Mouse (Mus musculus) embryonic stem cell, embryonic (primary cell): ENCODE data around the gene Efr3b.

Experiments used
- CTCF ChIA-PET, 4 experiments: fragments of 300-600 bp in 2 of 4; fragments of 350-600 bp in 2 of 4; sonication (Branson Sonifier 250); formaldehyde crosslinking; loops; one replicate each; lab custom pipeline; 2022; ENCODE audit warnings: inconsistent platforms in 2 of 4; lab: Charles Lee
- POLR2A ChIA-PET, 4 experiments: fragments of 300-600 bp in 2 of 4; fragments of 350-600 bp in 2 of 4; sonication (Branson Sonifier 250); formaldehyde crosslinking; loops; one replicate each; lab custom pipeline; 2022; ENCODE audit warnings: antibody characterized with exemption in 4 of 4, inconsistent platforms in 1 of 4; lab: Charles Lee

The Efr3b gene

GRCm38 (mm10) chr12:4007766-4008165 is 30.9 kb downstream of the Efr3b start:
- CTCF ChIA-PET = interaction anchor here in 1 of 4 experiments (1.0 kb wide), 1 partner anchor 24 kb away, joined by 3 read pairs; no protein-coding TSS in a partner anchor

GRCm38 (mm10) chr12:4007181-4007580 is 31.5 kb downstream of the Efr3b start:
- ChIA-PET POLR2A (no interaction called here), CTCF (interaction anchor here in 1 of 4 experiments (1.0 kb wide), 1 partner anchor 24 kb away, joined by 3 read pairs; no protein-coding TSS in a partner anchor)

More at GRCm38 (mm10) chr12:4007766-4008165, 30.9 kb downstream of the Efr3b start:
- POLR2A ChIA-PET = no interaction called here

- CTCF ChIA-PET = no interaction called here
- POLR2A ChIA-PET = interaction anchor here in 1 of 4 experiments (0.6 kb wide), 1 partner anchor 291 kb away, joined by 3 read pairs; no protein-coding TSS in a partner anchor
These were observed 32.6 kb downstream of the Efr3b start for GRCm38 (mm10) chr12:4006079-4006478.

- POLR2A ChIA-PET = interaction anchor here in 1 of 4 experiments (1.1 to 1.2 kb wide), 2 partner anchors 11 to 34 kb away, joined by 3 to 4 read pairs; partner anchors contain the start of gene Efr3b
- CTCF ChIA-PET = interaction anchor here in 1 of 4 experiments (1.6 kb wide), 1 partner anchor 21 kb away, joined by 5 read pairs; no protein-coding TSS in a partner anchor
These were observed 34.1 kb downstream of the Efr3b start for GRCm38 (mm10) chr12:4004648-4005047.

GRCm38 (mm10) chr12:4000406-4000805 is 38.3 kb downstream of the Efr3b start:
- ChIA-PET POLR2A (no interaction called here), CTCF (interaction anchor here in 1 of 4 experiments (0.5 kb wide), 1 partner anchor 70 kb away, joined by 4 read pairs; no protein-coding TSS in a partner anchor)

- POLR2A ChIA-PET = no interaction called here
- CTCF ChIA-PET = no interaction called here
These were observed 42.0 kb downstream of the Efr3b start for GRCm38 (mm10) chr12:3996749-3997148.

- POLR2A ChIA-PET = interaction anchor here in 1 of 4 experiments (0.6 kb wide), 1 partner anchor 693 kb away, joined by 3 read pairs; no protein-coding TSS in a partner anchor
- CTCF ChIA-PET = interaction anchor here in 2 of 4 experiments (0.6 kb wide), 2 partner anchors 210 to 1419 kb away, joined by 3 to 4 read pairs; no protein-coding TSS in a partner anchor
These were observed 47.7 kb downstream of the Efr3b start for GRCm38 (mm10) chr12:3991047-3991446.

- ChIA-PET POLR2A (interaction anchor here in 1 of 4 experiments (0.8 kb wide), 1 partner anchor 8 kb away, joined by 4 read pairs; no protein-coding TSS in a partner anchor), CTCF (interaction anchor here in 1 of 4 experiments (0.8 kb wide), 1 partner anchor 208 kb away, joined by 3 read pairs; no protein-coding TSS in a partner anchor)
These were observed 48.8 kb downstream of the Efr3b start for GRCm38 (mm10) chr12:3989943-3990342.

GRCm38 (mm10) chr12:3984446-3984845 is 54.3 kb downstream of the Efr3b start:
- CTCF ChIA-PET = interaction anchor here (0.5 to 2.4 kb wide), 29 partner anchors 9 to 194 kb away, joined by 3 to 12 read pairs (median 4); partner anchors contain the start of genes Dnajc27 (in 2 of the 4) and Efr3b (in 1 of the 4)
- POLR2A ChIA-PET = interaction anchor here in 3 of 4 experiments (0.6 to 2.7 kb wide), 6 partner anchors 12 to 927 kb away, joined by 3 to 8 read pairs (median 4); no protein-coding TSS in a partner anchor

GRCm38 (mm10) chr12:3983736-3984135 is 55.0 kb downstream of the Efr3b start:
- ChIA-PET CTCF (interaction anchor here (0.5 to 2.4 kb wide), 50 partner anchors 9 to 381 kb away, joined by 3 to 12 read pairs (median 4); partner anchors contain the start of genes Dnajc27 (in 3 of the 4), Efr3b (in 2 of the 4) and Adcy3 (in 1 of the 4)), POLR2A (interaction anchor here in 3 of 4 experiments (0.9 to 2.7 kb wide), 11 partner anchors 9 to 375 kb away, joined by 3 to 8 read pairs (median 3); partner anchors contain the start of genes Dnajc27 (in 2 of the 3) and Efr3b (in 1 of the 3))

GRCm38 (mm10) chr12:3982257-3982656 is 56.5 kb downstream of the Efr3b start:
- ChIA-PET CTCF (interaction anchor here in 3 of 4 experiments (0.6 to 2.4 kb wide), 10 partner anchors 11 to 787 kb away, joined by 3 to 12 read pairs (median 4); partner anchors contain the start of genes Dnajc27 (in 1 of the 3), Fam228b (in 1 of the 3) and Pomc (in 1 of the 3)), POLR2A (interaction anchor here in 3 of 4 experiments (0.5 to 2.7 kb wide), 14 partner anchors 8 to 433 kb away, joined by 3 to 8 read pairs (median 4); partner anchors contain the start of gene Dnajc27 (in 1 of the 3))

- ChIA-PET POLR2A (interaction anchor here in 3 of 4 experiments (0.5 to 2.7 kb wide), 20 partner anchors 9 to 433 kb away, joined by 3 to 8 read pairs (median 4); partner anchors contain the start of gene Dnajc27 (in 1 of the 3)), CTCF (interaction anchor here (0.5 to 1.7 kb wide), 12 partner anchors 10 to 788 kb away, joined by 3 to 10 read pairs (median 4); partner anchors contain the start of genes Dnajc27 (in 1 of the 4), Fam228b (in 1 of the 4) and Pomc (in 1 of the 4))
These were observed 57.2 kb downstream of the Efr3b start for GRCm38 (mm10) chr12:3981350-3982131.

GRCm38 (mm10) chr12:3980991-3981349 is 57.7 kb downstream of the Efr3b start:
- ChIA-PET CTCF (interaction anchor here in 3 of 4 experiments (0.6 to 1.6 kb wide), 5 partner anchors 21 to 279 kb away, joined by 3 to 4 read pairs (median 3); no protein-coding TSS in a partner anchor), POLR2A (interaction anchor here in 3 of 4 experiments (0.6 to 1.3 kb wide), 10 partner anchors 9 to 1395 kb away, joined by 3 to 7 read pairs (median 4); partner anchors contain the start of gene Dnajc27 (in 1 of the 3))

GRCm38 (mm10) chr12:3973169-3973568 is 65.5 kb downstream of the Efr3b start:
- ChIA-PET POLR2A (interaction anchor here in 2 of 4 experiments (0.6 to 1.6 kb wide), 2 partner anchors 11 to 903 kb away, joined by 6 to 8 read pairs; no protein-coding TSS in a partner anchor), CTCF (interaction anchor here in 1 of 4 experiments (0.6 kb wide), 1 partner anchor 563 kb away, joined by 3 read pairs; no protein-coding TSS in a partner anchor)

- CTCF ChIA-PET = interaction anchor here in 1 of 4 experiments (0.9 to 1.2 kb wide), 2 partner anchors 8 to 12 kb away, joined by 3 read pairs; no protein-coding TSS in a partner anchor
- POLR2A ChIA-PET = interaction anchor here in 2 of 4 experiments (0.7 to 1.5 kb wide), 4 partner anchors 8 to 266 kb away, joined by 3 to 5 read pairs (median 3); partner anchors contain the start of genes Cenpo (in 1 of the 2) and Ptrhd1 (in 1 of the 2)
These were observed 70.3 kb downstream of the Efr3b start for GRCm38 (mm10) chr12:3968380-3968779.

GRCm38 (mm10) chr12:3967196-3967595 is 71.5 kb downstream of the Efr3b start:
- CTCF ChIA-PET = interaction anchor here in 1 of 4 experiments (0.6 kb wide), 1 partner anchor 140 kb away, joined by 3 read pairs; no protein-coding TSS in a partner anchor
- POLR2A ChIA-PET = no interaction called here

- POLR2A ChIA-PET = interaction anchor here in 3 of 4 experiments (0.7 to 1.3 kb wide), 7 partner anchors 8 to 23 kb away, joined by 3 to 5 read pairs (median 4); no protein-coding TSS in a partner anchor
- CTCF ChIA-PET = interaction anchor here in 2 of 4 experiments (0.7 to 1.0 kb wide), 3 partner anchors 8 to 503 kb away, joined by 3 to 4 read pairs (median 3); no protein-coding TSS in a partner anchor
These were observed 78.2 kb downstream of the Efr3b start for GRCm38 (mm10) chr12:3960553-3960952.
